11 mouse cellular contexts compared by ENCODE assay signal in the genomic region with DNA sequence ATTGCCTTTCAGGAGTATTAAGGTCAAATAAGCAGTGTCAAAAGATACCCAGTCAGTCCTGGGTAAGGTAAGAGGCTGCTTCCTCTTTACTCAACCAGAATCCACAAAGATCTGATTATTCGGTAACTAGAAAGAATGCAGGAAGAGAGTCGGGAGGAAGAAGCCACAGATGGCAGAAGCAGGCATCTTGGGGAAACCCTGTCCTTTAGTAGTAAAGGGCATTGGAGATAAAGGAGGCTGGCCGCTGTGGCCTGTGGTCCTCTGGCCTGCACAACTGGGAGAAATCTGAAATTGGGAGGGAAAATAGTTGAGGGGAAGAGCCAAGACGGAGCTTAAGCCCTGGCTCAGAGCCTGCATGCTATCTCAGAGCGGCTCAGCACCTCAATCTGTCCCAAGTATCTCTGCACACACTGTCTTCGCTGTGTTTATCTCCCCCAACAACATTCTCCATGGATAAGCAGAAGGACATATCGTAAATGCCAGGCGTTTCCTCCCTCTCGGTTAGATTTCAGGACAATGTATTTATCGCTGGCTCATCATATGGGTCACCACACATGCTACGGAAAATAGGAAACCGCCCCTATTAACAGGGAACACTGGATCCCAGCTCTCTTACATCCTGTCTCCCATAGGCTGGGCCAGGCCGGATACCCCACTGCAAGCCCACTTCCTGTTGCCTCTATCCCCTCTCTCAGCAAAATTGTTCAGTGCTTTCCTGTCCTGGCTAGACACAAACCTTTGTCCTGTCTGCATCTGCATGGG. TPM values are rescaled to one million over a fixed set of nuclear protein-coding genes. Genes with fewer than 3 reads are reported as not detected.
A peak's percentile ranks its signal among the peaks of the same experiment; 100 is the strongest.
DNase-seq lines count a peak whose midpoint lies in the region; ATAC-seq lines count a peak whose summit lies in the region.
"Had no signal": no experiment of that assay in that cellular context is flagged by ENCODE, and none has a peak within 500 bp of the region (broad histone marks: within the 10 kb centered on the region; RNA-seq: fewer than 3 reads in every experiment).

No protein-coding gene starts in this region.

- H3K27ac ChIP-seq in heart, embryonic 11.5 days (ENCODE audit: low read depth, low read length): peak overlapping the region; percentile 42
- H3K27ac ChIP-seq in brown adipose tissue, adult 24 weeks (replicated peaks; ENCODE audit: low read depth, low read length): 0 out of 2 replicates have a peak overlapping the region, but pooled peaks have one; percentile 26
- H3K27ac ChIP-seq: limb, embryonic 12.5 days had no signal

- no peak overlapping the region for H3K9ac ChIP-seq in heart, embryonic 11.5 days (ENCODE audit: low read depth, low read length)
- H3K9ac ChIP-seq: limb, embryonic 12.5 days had no signal

- no peaks in the 10 kb centered on the region for H3K9me3 ChIP-seq in heart, embryonic 11.5 days (replicated peaks; ENCODE audit: control insufficient read depth, low read length)
- H3K9me3 ChIP-seq: limb, embryonic 12.5 days had no signal

- no peak for DNase-seq in heart, adult 8-10 months (ENCODE audit: low spot score)
- peak; percentile 37 for DNase-seq in heart, postnatal 4 days
- DNase-seq in lung, postnatal 10 days: peak; percentile 67
- DNase-seq in cerebellum, postnatal 25 days: no peak
- no peak for DNase-seq in urinary bladder, postnatal 36 days (ENCODE audit: low spot score in 2 of 2)
- DNase-seq: kidney, postnatal 14 days had no signal

- peak; percentile 53 for ATAC-seq in heart, embryonic 11.5 days (replicated peaks; ENCODE audit: insufficient number of reproducible peaks, low FRiP score, low TSS enrichment)
- ATAC-seq in erythroid progenitor cell, adult 5-6 weeks (replicated peaks; ENCODE audit: low FRiP score, poor library complexity, severe bottlenecking): no peak

- 23% methylated on average over 13 of the region's 13 CpGs for WGBS in heart, embryonic 11.5 days (ENCODE audit: insufficient replicate concordance)

- H3K4me2 ChIP-seq in heart, embryonic 11.5 days: no peak overlapping the region
- H3K4me2 ChIP-seq: limb, embryonic 12.5 days had no signal

- H3K27me3 ChIP-seq in heart, embryonic 11.5 days (ENCODE audit: control insufficient read depth, insufficient read depth, low read length): no peaks in the 10 kb centered on the region
- H3K27me3 ChIP-seq: CH12.LX; limb, embryonic 12.5 days had no signal

- H3K4me3 ChIP-seq in heart, embryonic 11.5 days (ENCODE audit: low read depth, low read length): no peak overlapping the region
- H3K4me3 ChIP-seq in brown adipose tissue, adult 24 weeks (ENCODE audit: insufficient read depth, low read depth, low read length): no peak overlapping the region
- H3K4me3 ChIP-seq: limb, embryonic 12.5 days had no signal

- H3K36me3 ChIP-seq in heart, embryonic 11.5 days (ENCODE audit: control insufficient read depth, insufficient read depth, low read length): no peaks in the 10 kb centered on the region
- H3K36me3 ChIP-seq: limb, embryonic 12.5 days had no signal

- peaks cover 29% of the 10 kb centered on the region for H3K4me1 ChIP-seq in heart, embryonic 11.5 days (ENCODE audit: control insufficient read depth, insufficient read depth, low read length)
- H3K4me1 ChIP-seq in brown adipose tissue, adult 24 weeks (ENCODE audit: control insufficient read depth, insufficient read depth, insufficient read length, low read length): peaks cover 13% of the 10 kb centered on the region

RNA-seq across cellular contexts. Expression of gene Myzap, which starts 14.3 kb away (rescaled TPM):
- 51.3 and 58.0 TPM in 2 replicates for polyA plus RNA-seq in heart, embryonic 11.5 days (2014; fragmentation: Nextera tagmentation; extraction: Ambion mirVana)
- 100 to 1,000 TPM; 373 to 483 (median 430) TPM for total RNA-seq in heart, adult 8-10 months (2022)
- 2.0 TPM in 2 replicates for polyA plus RNA-seq in brown adipose tissue, adult 24 weeks (2012; ENCODE audit: insufficient read depth, insufficient read length, missing spikeins)
- 100 to 1,000 TPM; 261 to 277 TPM for total RNA-seq in heart, postnatal 4 days (2021)
- total RNA-seq in erythroid progenitor cell, adult 5-6 weeks (2015; ENCODE audit: low replicate concordance): 1.3 and 2.2 TPM in 2 replicates
- 3.6 TPM in 1 of 2 replicates, not detected in the other for total RNA-seq in erythroid progenitor cell, adult 5-6 weeks (2017; ENCODE audit: low replicate concordance)

Comparison
In these comparisons a context has a peak if more than half of its experiments do, and no peak if none do; other contexts are left out.
1. DNase-seq: peak in heart, postnatal 4 days (single experiment) and lung, postnatal 10 days (single experiment); none in heart, adult 8-10 months (single experiment), cerebellum, postnatal 25 days (0 of 2) and urinary bladder, postnatal 36 days (0 of 2).
2. RNA of gene Myzap, which starts 14.3 kb away (total RNA-seq): 373 to 483 TPM in heart, adult 8-10 months and 261 to 277 TPM in heart, postnatal 4 days; 1.3 to 3.6 TPM in erythroid progenitor cell, adult 5-6 weeks; every median in the first group is over 10 times any median in the second.